Comparison of ENCODE assay signal across 8 mouse cellular contexts in the genomic region with DNA sequence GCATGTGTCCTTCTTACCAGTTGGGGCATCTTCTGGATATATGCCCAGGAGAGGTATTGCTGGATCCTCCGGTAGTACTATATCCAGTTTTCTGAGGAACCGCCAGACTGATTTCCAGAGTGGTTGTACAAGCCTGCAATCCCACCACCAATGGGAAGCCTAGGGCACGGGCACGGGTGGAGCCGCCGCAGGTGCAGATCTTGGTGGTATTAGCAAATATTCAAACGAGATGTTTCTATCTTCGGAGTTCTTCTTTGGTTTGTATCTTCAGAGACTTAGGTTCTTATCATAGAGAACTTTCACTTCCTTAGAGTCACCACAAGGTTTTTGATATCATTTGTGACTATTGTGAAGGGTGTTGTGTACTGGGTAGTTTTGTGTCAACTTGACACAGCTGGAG.
DNase-seq lines count a peak whose midpoint lies in the region; ATAC-seq lines count a peak whose summit lies in the region.
"Not testable (repeated sequence)": the region's sequence is repeated elsewhere in the genome, so short reads cannot be mapped to it uniquely, and the experiment has no call there.

No protein-coding gene starts in this region.

- H3K4me3 ChIP-seq in liver, embryonic 16.5 days (ENCODE audit: low read depth, low read length), result not testable (repeated sequence)

- H3K9me3 ChIP-seq in liver, embryonic 16.5 days (replicated peaks; ENCODE audit: control insufficient read depth, low read length), result not testable (repeated sequence)

- ATAC-seq in liver, embryonic 16.5 days (ENCODE audit: low read depth), result peak; percentile 94
- peak; percentile 90 for ATAC-seq in neutrophil, adult 5-6 weeks (ENCODE audit: extremely low read depth, insufficient number of reproducible peaks, low FRiP score, poor library complexity, severe bottlenecking)

- not testable (repeated sequence) for H3K27ac ChIP-seq in liver, embryonic 16.5 days (ENCODE audit: low read length)

- H3K4me2 ChIP-seq in liver, embryonic 16.5 days (ENCODE audit: low read depth, low read length), result not testable (repeated sequence)

- peak; percentile 25 to 41 for DNase-seq in B cell, adult 2 months
- DNase-seq in adrenal gland, postnatal 14 days, result peak; percentile 26
- peak; percentile 51 for DNase-seq in embryo, embryonic 10.5 days (ENCODE audit: low spot score)
- peak; percentile 0 to 3 for DNase-seq in heart, adult 18-20 months
- DNase-seq in kidney, postnatal 10 days, result peak; percentile 52
- peak; percentile 31 for DNase-seq in thymus, postnatal 14 days

- not testable (repeated sequence) for H3K36me3 ChIP-seq in liver, embryonic 16.5 days (ENCODE audit: control insufficient read depth, insufficient read depth)

- H3K27me3 ChIP-seq in liver, embryonic 16.5 days (ENCODE audit: control insufficient read depth, insufficient read depth, low read depth, low read length), result not testable (repeated sequence)

- not testable (repeated sequence) for H3K9ac ChIP-seq in liver, embryonic 16.5 days (ENCODE audit: low read depth, low read length)

- WGBS in liver, embryonic 16.5 days (ENCODE audit: insufficient replicate concordance), result 64% methylated on average over 7 of the region's 8 CpGs

- not testable (repeated sequence) for H3K4me1 ChIP-seq in liver, embryonic 16.5 days (ENCODE audit: control insufficient read depth, low read depth, low read length)

Comparison
In these comparisons a context has a peak if more than half of its experiments do, and no peak if none do; other contexts are left out.
1. DNase-seq: peak in every context shown above with its lines; median percentile 52 in kidney, postnatal 10 days; 51 in embryo, embryonic 10.5 days; 33 in B cell, adult 2 months; 31 in thymus, postnatal 14 days; 26 in adrenal gland, postnatal 14 days; 2 in heart, adult 18-20 months.